Mouse (Mus musculus) embryonic fibroblast, embryonic 13.5 days (primary cell): Measurements from ENCODE around the gene Foxr1. TPM values are rescaled to one million over a fixed set of nuclear protein-coding genes. Genes with fewer than 3 reads are reported as not detected.

ENCODE experiments used
- H3K27ac ChIP-seq: 2 replicates; pipeline ENCODE4 v1.5.1; 2012; ENCODE audit warnings: low read length, control low read depth, inconsistent platforms; ENCODE audit not compliant: insufficient read depth
- H3K4me1 ChIP-seq: 2 replicates; pipeline ENCODE4 v1.6.1; 2011; ENCODE audit warnings: low read length; ENCODE audit not compliant: control insufficient read depth, insufficient read depth
- H3K4me3 ChIP-seq: 2 replicates; pipeline ENCODE4 v1.5.1; 2011; ENCODE audit warnings: mild to moderate bottlenecking, control low read depth, low read length; ENCODE audit not compliant: insufficient read depth
- CTCF ChIP-seq: IDR thresholded peaks from 2 replicates; pipeline ENCODE4 v1.5.1; 2011; ENCODE audit warnings: mild to moderate bottlenecking, control low read depth, low read length, moderate library complexity, borderline replicate concordance; ENCODE audit not compliant: insufficient read depth
- POLR2A ChIP-seq: IDR thresholded peaks from 2 replicates; pipeline ENCODE4 v1.6.1; 2011; ENCODE audit warnings: low read depth, mild to moderate bottlenecking, control low read depth, low read length, moderate library complexity
- polyA plus RNA-seq: library from polyadenylated mRNA; stranded (reverse); fragments of >200 nt; gene quantifications from 2 replicates; pipeline ENCODE4 v1.2.4, GENCODE M21; 2011; ENCODE audit warnings: low read depth; ENCODE audit not compliant: missing spikeins, insufficient read length

Foxr1 gene
- polyA plus RNA-seq, 1 experiment, result not detected

DNA sequence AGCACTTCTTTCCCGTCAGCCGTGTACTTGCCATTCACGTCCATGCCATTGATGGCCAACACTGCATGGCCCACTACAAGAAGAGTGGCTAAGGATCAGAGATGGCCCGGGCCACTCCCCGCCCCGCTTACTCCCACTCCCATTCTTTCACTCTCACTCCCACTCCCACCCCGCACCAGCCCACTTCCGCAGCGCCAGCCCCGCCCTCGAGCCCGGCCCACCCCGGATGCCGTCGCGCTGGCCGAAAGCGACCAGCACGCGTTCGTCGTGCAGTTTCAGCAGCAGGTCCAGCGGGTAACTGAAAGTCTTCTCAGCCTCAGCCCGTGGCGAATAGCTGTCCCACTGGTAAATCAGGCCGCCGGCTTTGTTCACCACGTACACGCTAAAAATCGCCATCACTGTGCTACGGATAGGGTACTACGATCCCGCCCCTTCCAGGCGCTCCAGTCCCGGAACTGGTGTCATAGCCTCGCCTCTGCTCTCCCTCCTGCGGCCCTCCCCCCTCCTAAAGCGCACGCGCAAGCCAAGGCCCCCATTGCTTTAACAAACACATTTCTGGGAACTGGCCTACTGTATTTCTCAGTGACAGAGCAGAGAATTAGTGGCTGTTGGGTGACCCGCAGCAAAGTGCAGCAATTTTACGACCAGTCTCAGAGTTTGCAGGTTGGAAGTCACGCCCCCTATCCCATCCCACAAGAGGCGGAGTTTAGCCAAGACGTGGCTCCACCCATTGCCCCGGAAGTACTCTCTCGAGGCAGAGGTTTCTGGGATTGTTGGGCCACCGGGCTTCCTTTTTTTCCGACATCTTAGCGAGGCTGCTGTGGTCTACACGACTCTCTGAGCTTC, 33.8 kb downstream of the Foxr1 start, which contains the start of the genes Rps25 and Trappc4:
Gene Rps25, plus strand, starts transcription at position 234 of the 846 bp plus-strand sequence.
Gene Trappc4, minus strand, starts transcription at position 695 of the 846 bp plus-strand sequence.
- Histone ChIP-seq H3K27ac (peak within 1 kb of the TSS; percentile 96), H3K4me3 (peak within 1 kb of the TSS; percentile 96), H3K4me1 (no peaks in the 10 kb centered on the region)
- TF ChIP-seq CTCF (no peak), POLR2A (peak; percentile 86)

DNA sequence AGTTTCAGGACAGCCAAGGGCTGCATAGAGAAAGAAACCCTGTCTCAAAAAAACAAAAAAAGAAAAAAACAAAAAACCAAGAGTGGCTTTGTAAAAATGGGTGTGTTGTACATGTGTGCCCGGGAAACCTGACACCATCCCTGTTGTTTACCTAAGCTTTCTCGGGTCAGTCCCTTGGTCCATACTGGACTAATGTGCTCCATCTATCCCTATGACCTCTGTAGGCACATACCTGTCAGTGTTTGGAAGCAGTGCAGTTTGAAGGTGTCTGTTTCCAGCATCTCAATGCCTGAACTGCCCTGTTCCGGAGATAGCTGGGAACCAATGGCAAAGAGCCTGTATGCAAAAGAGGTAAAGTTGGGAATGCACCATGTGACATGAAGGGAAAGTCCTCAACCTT, 35.9 kb downstream of the Foxr1 start:
- Histone ChIP-seq H3K4me3 (no peak overlapping the region), H3K27ac (no peak overlapping the region), H3K4me1 (no peaks in the 10 kb centered on the region)
- TF ChIP-seq CTCF (no peak), POLR2A (no peak)

DNA sequence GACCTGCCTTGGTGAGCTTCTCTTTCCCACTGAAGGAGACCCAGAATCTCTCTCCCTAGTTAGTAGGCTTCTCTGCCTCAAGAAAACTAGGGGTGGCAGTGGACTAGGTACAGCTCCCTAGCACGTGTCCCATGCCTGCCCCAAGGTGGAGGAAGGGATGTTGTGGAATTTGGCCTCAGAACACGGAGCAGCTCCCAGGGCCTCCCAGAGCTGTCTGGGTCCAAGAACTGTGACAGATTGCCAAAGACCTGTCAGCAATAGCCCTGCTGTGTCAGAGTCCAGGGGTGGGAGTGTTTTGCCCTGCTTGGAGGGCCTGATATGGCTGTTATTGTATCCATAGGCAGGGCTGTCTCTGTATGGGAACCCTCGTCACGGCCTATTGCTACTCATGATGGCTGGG, 39.9 kb downstream of the Foxr1 start:
- Histone ChIP-seq H3K4me3 (no peak overlapping the region), H3K27ac (no peak overlapping the region), H3K4me1 (no peaks in the 10 kb centered on the region)
- TF ChIP-seq CTCF (no peak), POLR2A (no peak)

DNA sequence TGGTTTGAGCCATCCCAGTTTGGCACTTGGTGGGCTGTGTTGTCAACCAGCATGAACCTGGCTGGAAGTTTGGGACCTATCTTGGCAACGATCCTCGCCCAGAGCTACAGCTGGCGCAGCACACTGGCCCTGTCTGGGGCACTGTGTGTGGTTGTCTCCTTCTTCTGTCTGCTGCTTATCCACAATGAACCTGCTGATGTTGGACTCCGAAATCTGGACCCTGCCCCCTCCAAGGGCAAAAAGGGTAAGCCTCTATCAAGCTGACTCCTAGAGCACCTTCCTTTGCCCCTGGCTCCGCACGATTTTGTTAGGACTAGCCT, 41.2 kb downstream of the Foxr1 start:
- TF ChIP-seq POLR2A, result no peak
- TF ChIP-seq CTCF, result no peak
- H3K27ac ChIP-seq, result no peak overlapping the region
- no peak overlapping the region for H3K4me3 ChIP-seq
- no peaks in the 10 kb centered on the region for H3K4me1 ChIP-seq

DNA sequence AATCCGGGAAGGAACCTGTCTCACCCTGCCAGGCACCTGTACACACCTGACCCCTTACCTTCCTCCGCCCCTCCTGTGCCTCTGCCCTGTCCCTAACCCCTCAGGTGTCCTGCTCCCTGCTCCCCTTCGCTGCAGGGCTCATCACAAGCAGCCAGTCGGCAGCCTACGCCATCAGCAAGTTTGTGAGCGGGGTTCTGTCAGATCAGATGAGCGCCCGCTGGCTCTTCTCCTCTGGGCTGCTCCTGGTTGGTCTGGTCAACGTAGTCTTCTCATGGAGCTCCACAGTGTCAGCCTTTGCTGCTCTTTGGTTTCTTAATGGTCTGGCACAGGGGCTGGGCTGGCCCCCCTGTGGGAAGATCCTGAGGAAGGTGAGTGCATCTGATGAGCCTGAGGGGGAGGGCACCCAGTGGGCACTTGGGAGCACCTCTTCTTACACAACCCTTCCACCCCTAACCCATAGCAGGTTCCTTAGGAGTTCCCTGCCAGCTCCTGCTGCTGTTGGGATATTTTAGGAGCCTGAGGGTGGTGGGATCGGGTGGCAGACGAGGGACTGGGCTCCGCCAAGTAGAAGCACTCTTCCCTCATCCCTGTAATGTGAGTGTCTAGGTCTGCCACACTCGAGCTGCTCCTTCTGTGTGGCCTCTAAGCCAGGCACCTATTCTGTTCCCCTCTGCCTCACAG, 41.7 kb downstream of the Foxr1 start:
- Histone ChIP-seq H3K27ac (no peak overlapping the region), H3K4me1 (no peaks in the 10 kb centered on the region), H3K4me3 (no peak overlapping the region)
- TF ChIP-seq POLR2A (no peak), CTCF (no peak)

DNA sequence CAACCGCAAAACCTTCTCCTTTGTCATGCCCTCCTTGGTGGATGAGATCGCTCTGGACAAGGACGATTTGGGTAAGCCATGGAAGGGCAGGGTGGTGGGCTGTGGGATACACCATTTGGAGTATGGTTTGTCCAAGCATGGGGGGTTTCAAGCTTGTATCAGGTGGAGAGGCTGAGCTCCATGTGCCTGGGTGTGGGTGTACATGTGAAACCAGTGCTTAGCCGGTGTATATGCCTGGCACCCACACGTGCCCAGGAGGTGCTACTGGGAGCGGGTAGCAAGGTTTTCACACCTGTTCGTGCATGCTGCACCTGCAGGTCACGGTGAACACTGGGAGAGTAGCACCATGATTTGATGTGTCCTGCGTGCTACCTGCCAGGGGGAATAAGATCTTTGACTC, 42.4 kb downstream of the Foxr1 start:
- Histone ChIP-seq H3K4me1 (no peaks in the 10 kb centered on the region), H3K27ac (no peak overlapping the region), H3K4me3 (no peak overlapping the region)
- no peak for TF ChIP-seq POLR2A
- no peak for TF ChIP-seq CTCF

DNA sequence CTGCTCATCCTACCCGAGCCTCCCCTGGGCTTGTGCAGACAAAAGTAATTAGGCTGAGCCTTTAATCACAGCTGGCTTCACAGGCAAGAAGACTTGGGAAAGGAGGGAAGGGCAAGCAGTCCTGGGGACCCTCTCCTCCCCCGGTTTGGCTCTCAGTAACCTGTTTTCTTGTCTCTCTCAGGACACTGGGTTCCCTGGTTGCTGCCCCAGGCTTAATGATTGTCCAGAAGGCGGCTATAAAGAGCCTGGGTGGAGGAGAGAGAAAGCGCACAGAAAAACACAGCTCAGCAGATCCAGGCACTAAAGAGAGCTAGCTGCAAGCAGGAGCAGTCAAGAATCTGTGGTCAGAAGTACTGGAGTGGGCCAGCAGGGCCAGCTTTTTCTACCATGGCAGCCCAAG, 42.8 kb downstream of the Foxr1 start:
- no peaks in the 10 kb centered on the region for H3K4me1 ChIP-seq
- no peak for TF ChIP-seq CTCF
- TF ChIP-seq POLR2A, result no peak
- H3K27ac ChIP-seq, result no peak overlapping the region
- peak overlapping the region; percentile 6; the same call in 1 of the 2 replicates for H3K4me3 ChIP-seq

DNA sequence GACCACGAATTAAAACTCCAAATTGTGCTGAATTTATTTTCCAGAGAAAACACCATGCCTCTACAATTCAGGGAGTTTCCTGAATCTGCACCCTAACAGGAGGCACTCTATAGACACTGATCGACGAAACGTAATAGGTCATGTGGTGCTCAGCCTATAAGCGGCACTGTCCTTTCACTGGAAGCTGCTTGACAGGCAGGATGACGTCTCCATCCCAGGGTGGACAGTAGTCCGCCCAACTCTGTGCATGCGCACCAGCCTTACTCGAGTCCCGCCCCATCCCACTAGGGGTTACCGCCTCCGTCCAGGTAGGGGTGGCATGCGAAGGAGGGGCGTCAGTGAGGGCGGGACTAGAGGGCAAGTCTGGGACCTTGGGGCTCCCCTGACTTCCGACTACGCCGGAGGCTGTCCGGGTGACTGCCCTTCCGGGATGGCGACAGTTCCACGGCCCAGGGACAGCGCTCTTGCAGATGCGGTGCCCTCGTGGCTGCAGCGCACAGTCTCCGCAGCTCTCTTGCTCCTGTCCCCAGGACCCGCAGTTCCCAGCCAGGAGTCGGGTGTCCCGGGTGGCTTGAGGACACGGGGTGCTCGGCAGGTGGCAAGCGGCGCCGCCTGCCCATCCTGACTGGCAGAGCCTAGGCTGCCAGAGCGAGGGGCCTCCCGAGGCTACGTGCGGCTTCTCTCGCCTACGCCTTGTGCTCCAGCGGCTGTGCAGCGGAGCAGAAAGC, 44.1 kb downstream of the Foxr1 start, which contains the start of gene Slc37a4:
Gene Slc37a4, plus strand, starts transcription at position 169 of the 728 bp plus-strand sequence.
- Histone ChIP-seq H3K4me1 (no peaks in the 10 kb centered on the region), H3K4me3 (peak within 1 kb of the TSS; percentile 69), H3K27ac (peak within 1 kb of the TSS; percentile 7; the same call in 1 of the 2 replicates)
- TF ChIP-seq CTCF, result no peak
- TF ChIP-seq POLR2A, result peak; percentile 90

DNA sequence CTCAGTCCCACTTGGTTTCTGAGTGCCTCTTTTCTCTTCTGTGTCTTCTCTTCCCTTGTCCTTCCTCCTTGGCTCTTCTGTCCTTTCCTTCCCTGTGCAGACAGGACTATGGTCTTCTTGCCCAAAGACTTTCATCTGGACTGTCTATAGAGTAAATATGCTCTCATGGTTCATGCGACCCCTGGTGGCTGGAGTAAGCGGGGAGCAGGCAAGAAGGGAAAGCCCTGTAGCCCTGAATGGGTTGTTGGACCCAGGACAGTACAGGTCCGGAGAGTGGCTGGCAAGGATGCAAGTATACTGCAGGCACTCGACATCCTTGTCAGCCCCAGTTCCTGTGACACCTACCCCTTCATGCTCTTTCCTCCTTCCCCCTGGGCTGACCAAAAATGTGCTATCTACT, 49.5 kb downstream of the Foxr1 start:
- Histone ChIP-seq H3K27ac (no peak overlapping the region), H3K4me3 (no peak overlapping the region), H3K4me1 (no peaks in the 10 kb centered on the region)
- no peak for TF ChIP-seq POLR2A
- TF ChIP-seq CTCF, result peak; percentile 60; the same call in 1 of the 2 replicates
